Mouse (Mus musculus) hindbrain, embryonic 12.5 days (tissue): ENCODE measurements around the gene Trim69. TPM values are rescaled to one million over a fixed set of nuclear protein-coding genes. Genes with fewer than 3 reads are reported as not detected.
A peak's percentile ranks its signal among the peaks of the same experiment; 100 is the strongest.

Source experiments
- ATAC-seq: fragments of 200-750 bp; cut with Nextera tagmentation; 2 replicates; pipeline ENCODE4 v1.8.0; 2017; ENCODE audit warnings: moderate TSS enrichment; ENCODE audit not compliant: low FRiP score
- H3K27ac ChIP-seq: fragments of 300-500 bp; sonication (generic); 2 replicates; pipeline ENCODE4 v1.5.1; 2016; ENCODE audit warnings: mild to moderate bottlenecking
- H3K27me3 ChIP-seq: fragments of 300-500 bp; sonication (generic); 2 replicates; pipeline ENCODE4 v1.6.1; 2016; ENCODE audit warnings: mild to moderate bottlenecking
- H3K36me3 ChIP-seq: fragments of 300-500 bp; sonication (generic); 2 replicates; pipeline ENCODE4 v1.6.1; 2016; ENCODE audit warnings: mild to moderate bottlenecking
- H3K4me1 ChIP-seq: fragments of 300-500 bp; sonication (generic); 2 replicates; pipeline ENCODE4 v1.6.1; 2016
- H3K4me2 ChIP-seq: fragments of 300-500 bp; sonication (generic); replicated peaks from 2 replicates; pipeline ENCODE4 v1.6.1; 2016; ENCODE audit warnings: mild to moderate bottlenecking
- H3K4me3 ChIP-seq: fragments of 300-500 bp; sonication (generic); 2 replicates; pipeline ENCODE4 v1.5.1; 2016; ENCODE audit warnings: mild to moderate bottlenecking
- H3K9ac ChIP-seq: fragments of 300-500 bp; sonication (generic); 2 replicates; pipeline ENCODE4 v1.6.1; 2016; ENCODE audit warnings: mild to moderate bottlenecking, moderate library complexity
- H3K9me3 ChIP-seq: fragments of 300-500 bp; sonication (generic); replicated peaks from 2 replicates; pipeline ENCODE4 v1.6.1; 2016; ENCODE audit warnings: mild to moderate bottlenecking
- WGBS: fragments of 180-500 bp; shearing (Covaris S2); methylation state at CpG from one replicate; pipeline ENCODE4 v1.1.7; 2016; 5-methylcytosine and 5-hydroxymethylcytosine counted together
- polyA plus RNA-seq: library from polyadenylated mRNA; unstranded; fragments of >200 nt; fragmentation: Nextera tagmentation; extraction: Ambion mirVana; gene quantifications from 2 replicates; pipeline ENCODE4 v1.2.1, GENCODE M21; 2016

The Trim69 gene
- not detected in 2 replicates for polyA plus RNA-seq

DNA sequence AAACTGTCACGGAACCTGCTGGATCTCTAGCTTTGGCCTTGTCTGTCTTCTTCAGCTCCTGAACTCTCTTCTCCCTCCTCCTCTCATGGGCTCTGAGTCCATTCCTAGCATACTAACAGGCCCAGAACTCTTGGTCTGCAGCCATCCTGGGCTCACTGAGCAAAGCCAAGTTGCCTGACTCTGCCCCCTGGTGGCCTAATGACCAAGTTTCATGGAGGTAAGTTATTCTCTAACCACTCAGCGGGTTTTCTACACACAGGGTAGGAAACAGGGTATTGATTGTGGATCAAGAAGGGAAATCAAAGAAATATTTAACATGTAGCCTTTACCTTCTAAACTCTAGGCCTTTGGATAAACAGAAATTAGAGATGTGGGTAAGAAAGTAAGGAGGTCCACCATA lies at the start of gene Trim69:
Gene Trim69 (plus strand): TSS at position 21 of the 400 bp plus-strand sequence.
- H3K4me3 ChIP-seq: no peak within 1 kb of the TSS
- no peak for ATAC-seq
- no peak within 1 kb of the TSS for H3K27ac ChIP-seq
- H3K9me3 ChIP-seq: no peaks in the 10 kb centered on the region
- H3K36me3 ChIP-seq: no peaks in the 10 kb centered on the region
- no peak within 1 kb of the TSS for H3K4me2 ChIP-seq
- 49% methylated on average over 2 of the region's 2 CpGs for WGBS
- no peak within 1 kb of the TSS for H3K9ac ChIP-seq
- no peaks in the 10 kb centered on the region for H3K27me3 ChIP-seq
- H3K4me1 ChIP-seq: no peaks in the 10 kb centered on the region

DNA sequence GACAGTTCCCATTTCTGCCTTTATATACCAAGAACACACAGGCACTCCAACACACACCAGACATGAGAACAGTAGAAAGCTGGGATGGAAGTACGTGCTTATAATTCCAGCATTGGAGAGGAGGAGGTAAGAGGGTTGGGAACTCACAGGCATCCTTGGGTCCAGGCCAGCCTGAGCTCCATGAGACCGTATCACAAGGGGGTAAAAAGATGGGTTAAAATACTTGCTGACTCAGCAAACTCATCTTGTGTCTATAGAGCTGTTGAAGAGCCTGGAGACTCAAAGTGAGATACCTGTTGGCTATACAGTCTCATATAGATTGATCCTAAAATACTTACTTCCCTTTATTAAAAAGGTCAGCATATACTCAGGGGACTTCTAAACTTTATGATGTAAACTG lies 43.6 kb upstream of the Trim69 start:
- peak overlapping the region; percentile 64 for H3K4me2 ChIP-seq
- H3K9ac ChIP-seq: no peak overlapping the region
- 93% methylated on average over 2 of the region's 2 CpGs for WGBS
- 0 out of 2 replicates have a peak overlapping the region, but pooled peaks have one; percentile 79 for H3K4me3 ChIP-seq
- no peak overlapping the region for H3K27ac ChIP-seq
- 0 out of 2 replicates have a peak, but pooled peaks cover 3% of the 10 kb centered on the region for H3K27me3 ChIP-seq
- no peaks in the 10 kb centered on the region for H3K9me3 ChIP-seq
- peaks cover 9% of the 10 kb centered on the region for H3K36me3 ChIP-seq
- H3K4me1 ChIP-seq: peaks cover 13% of the 10 kb centered on the region
- ATAC-seq: no peak

DNA sequence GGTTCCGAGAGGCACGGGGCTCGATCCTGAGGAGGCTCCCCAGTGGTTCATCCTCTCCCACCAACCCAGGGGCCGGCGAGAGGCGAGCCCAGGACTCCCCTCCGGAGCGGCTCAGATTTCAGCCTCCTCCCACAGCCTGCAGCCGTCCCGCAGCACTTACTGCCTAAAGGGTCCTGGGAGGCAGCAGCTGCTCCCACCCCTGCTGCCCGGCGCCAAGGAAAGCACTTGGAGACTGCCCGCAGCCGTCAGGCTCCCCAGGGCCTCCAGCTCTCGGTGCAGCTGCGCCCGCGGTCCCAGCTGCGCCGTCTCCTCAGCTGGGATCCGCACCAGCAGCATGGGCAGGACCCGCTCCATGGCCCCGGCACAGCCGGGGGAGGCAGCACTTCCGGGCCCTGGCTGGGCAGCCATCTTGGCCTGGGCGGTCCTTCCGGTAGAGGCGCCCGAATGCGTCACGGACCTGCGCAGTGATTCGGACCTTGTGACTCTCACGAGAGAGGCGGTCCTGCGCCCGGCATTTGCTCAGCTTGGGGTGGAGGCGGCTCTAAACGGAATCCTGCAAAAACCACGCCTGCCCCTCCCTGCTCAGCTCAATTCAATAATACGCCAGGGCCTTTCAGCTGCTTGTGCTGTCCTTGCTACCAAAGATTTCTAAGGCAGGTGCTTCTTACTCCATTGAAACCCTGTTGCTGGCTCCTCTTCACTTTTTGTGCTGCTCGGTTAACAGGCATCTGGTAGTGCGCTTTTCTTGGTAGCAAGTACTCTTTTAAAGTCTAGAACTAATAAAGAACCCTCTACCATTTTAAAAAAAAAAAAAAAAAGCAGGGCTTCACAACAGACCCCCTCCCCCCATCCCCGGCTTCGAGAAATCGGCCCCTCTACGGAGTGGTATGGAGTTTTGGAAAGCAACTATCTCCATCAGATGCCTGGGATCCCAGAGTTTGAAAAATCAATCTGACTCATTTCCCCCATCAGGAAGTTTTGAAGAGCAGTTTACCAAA lies 42.2 kb upstream of the Trim69 start, which contains the start of gene Spg11:
Gene Spg11 (minus strand): TSS at position 426 of the 998 bp plus-strand sequence.
- Histone ChIP-seq H3K4me1 (peaks cover 13% of the 10 kb centered on the region), H3K4me2 (peak within 1 kb of the TSS; percentile 64), H3K36me3 (peaks cover 9% of the 10 kb centered on the region), H3K27ac (peak within 1 kb of the TSS; percentile 97), H3K4me3 (peak within 1 kb of the TSS; percentile 79), H3K9ac (peak within 1 kb of the TSS; percentile 88), H3K9me3 (no peaks in the 10 kb centered on the region), H3K27me3 (0 out of 2 replicates have a peak, but pooled peaks cover 3% of the 10 kb centered on the region)
- under 1% methylated on average over 47 of the region's 47 CpGs for WGBS
- ATAC-seq: peak; percentile 99

DNA sequence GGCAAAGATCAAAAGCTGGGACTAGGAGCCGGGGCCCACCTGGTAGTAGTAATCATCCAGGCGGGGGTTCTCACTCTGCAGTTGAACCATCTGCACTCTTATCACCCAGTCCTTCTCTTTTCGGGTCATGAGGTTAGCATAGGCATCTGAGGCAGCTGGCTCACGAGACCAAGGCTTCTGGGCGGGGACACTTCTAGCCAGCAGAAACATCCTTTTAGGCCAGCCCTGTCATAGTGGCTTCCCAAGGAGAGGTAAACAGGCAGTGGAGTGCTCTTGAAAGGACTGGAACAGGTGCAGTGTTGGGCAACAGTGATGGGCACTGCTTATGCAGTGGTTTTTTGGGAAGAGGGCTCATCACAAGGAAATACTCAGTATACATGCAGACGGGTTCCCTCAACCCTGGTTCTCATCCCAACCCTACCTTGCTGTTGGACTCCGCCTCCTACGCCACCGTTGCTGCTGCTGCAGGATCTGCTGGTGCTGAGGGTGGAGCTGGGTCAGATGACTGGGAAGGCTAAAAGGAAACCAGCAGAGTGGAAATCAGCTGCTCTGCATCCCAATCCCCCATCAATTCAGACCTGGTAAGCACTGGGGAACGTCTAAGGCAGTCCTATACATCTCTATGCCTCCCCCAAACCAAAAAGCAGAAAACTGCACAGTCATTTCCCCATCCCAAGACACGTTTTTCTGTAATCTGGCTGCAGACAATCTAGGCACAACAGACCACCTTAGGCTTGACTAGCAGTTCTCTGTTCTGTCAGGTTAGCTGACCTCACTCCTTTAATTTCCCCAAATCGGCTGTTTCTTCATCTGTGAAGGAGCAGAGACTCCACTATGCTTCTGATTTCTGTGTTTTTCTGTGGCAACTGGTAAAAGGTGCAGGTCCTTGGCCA lies 34.6 kb upstream of the Trim69 start:
- no peak for ATAC-seq
- Histone ChIP-seq H3K27me3 (0 out of 2 replicates have a peak, but pooled peaks cover 3% of the 10 kb centered on the region), H3K27ac (no peak overlapping the region), H3K36me3 (no peaks in the 10 kb centered on the region), H3K4me1 (no peaks in the 10 kb centered on the region), H3K4me2 (no peak overlapping the region), H3K9ac (no peak overlapping the region), H3K9me3 (no peaks in the 10 kb centered on the region), H3K4me3 (no peak overlapping the region)
- WGBS: 56% methylated on average over 12 of the region's 12 CpGs

DNA sequence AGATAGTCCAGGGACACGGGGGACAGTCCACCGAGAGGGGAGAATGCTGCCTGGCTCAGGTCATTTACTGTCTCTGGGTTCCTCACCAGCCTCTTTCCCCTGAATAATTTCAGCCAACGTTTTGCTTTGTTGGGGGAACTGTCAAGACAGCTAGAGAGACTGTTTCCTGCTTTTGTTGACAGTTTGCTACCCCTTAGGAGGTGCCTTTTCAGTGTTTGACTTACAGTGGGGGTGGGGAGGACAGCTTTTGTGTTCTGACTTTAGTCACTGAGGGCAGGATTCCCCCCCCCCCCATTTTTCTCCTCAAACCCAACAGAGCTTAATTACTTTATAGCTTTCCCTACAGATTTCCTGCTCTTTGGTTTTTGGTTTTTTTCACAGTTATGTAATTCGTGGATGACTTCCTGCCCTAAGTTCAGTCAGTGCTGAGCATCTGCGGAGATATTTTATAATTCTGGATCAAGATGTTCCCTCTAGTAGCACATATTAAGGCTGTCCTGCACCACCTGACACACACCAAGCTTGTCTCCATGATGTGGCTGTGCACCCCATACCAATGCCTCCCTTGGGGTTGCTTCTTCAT lies 33.6 kb upstream of the Trim69 start:
- H3K9ac ChIP-seq: no peak overlapping the region
- H3K27me3 ChIP-seq: no peaks in the 10 kb centered on the region
- H3K4me3 ChIP-seq: no peak overlapping the region
- WGBS: 38% methylated on average over 5 of the region's 5 CpGs
- no peak overlapping the region for H3K27ac ChIP-seq
- no peak overlapping the region for H3K4me2 ChIP-seq
- H3K4me1 ChIP-seq: no peaks in the 10 kb centered on the region
- no peaks in the 10 kb centered on the region for H3K36me3 ChIP-seq
- H3K9me3 ChIP-seq: no peaks in the 10 kb centered on the region
- no peak for ATAC-seq

DNA sequence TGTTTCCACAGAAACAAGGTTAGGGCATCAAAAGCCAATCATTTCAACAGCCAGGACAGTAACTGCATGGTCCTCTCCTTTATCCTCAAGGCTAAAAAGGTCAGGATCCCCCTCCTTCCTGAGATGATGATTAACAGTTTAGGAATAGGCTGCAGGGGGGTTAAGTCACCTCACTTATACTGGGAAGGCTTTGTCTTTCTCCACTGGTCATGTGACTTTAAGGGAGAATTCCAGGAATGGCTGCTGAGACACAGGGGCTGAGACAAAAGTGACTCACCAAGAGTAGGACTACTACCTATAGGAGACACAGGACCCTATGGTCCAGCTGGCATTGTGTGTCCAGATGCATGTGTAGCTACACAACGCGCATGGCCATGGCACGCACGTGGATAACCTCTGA lies 32.9 kb upstream of the Trim69 start:
- Histone ChIP-seq H3K4me2 (no peak overlapping the region), H3K9ac (no peak overlapping the region), H3K36me3 (no peaks in the 10 kb centered on the region), H3K27ac (no peak overlapping the region), H3K9me3 (no peaks in the 10 kb centered on the region), H3K27me3 (no peaks in the 10 kb centered on the region), H3K4me1 (no peaks in the 10 kb centered on the region), H3K4me3 (no peak overlapping the region)
- ATAC-seq: no peak
- WGBS: 89% methylated on average over 4 of the region's 4 CpGs

DNA sequence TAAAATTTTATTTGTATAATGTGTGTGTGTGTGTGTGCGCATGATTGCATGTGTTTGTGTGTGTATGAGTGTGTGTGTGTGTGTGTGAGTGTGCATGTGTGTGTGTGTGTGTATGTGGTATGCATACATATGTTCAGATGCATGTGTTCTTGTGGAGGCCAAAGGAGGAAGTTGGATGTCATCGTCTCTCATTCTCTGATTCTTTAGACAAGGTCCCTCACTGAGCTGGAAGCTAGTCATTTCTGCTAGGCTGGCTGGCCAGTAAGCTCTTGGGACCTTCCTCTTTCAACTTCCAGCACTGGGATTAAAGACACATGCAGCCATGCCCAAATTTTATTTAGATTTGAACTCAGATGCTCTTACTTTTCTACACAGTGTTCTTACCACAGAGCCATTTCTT lies 28.4 kb upstream of the Trim69 start:
- ATAC-seq: no peak
- 0 out of 2 replicates have a peak, but pooled peaks cover 3% of the 10 kb centered on the region for H3K27me3 ChIP-seq
- no peak overlapping the region for H3K27ac ChIP-seq
- no peak overlapping the region for H3K4me2 ChIP-seq
- no peak overlapping the region for H3K4me3 ChIP-seq
- H3K36me3 ChIP-seq: no peaks in the 10 kb centered on the region
- no peaks in the 10 kb centered on the region for H3K4me1 ChIP-seq
- H3K9me3 ChIP-seq: no peaks in the 10 kb centered on the region
- no peak overlapping the region for H3K9ac ChIP-seq
- WGBS: 92% methylated on average over 2 of the region's 2 CpGs

DNA sequence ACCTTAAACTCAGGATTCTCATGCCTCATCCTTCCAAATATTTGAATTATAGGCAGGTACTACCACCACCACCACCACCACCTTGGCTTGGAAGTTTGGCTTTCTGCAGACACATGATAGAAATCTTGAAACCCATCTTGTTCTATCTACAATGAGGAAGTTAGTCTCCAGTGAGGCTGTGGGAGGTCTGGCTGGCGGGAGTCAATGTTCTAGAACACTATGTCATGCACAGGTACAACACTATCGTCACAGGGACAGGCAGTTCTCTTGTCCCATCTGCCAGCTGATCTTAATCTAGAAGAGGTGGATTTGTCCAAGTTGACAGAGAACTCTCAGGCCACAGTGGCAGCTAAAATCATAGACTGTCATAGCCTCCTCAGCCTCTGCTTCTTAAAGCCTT lies 27.9 kb upstream of the Trim69 start:
- Histone ChIP-seq H3K9me3 (no peaks in the 10 kb centered on the region), H3K9ac (no peak overlapping the region), H3K36me3 (no peaks in the 10 kb centered on the region), H3K4me3 (no peak overlapping the region), H3K4me1 (no peaks in the 10 kb centered on the region), H3K4me2 (no peak overlapping the region), H3K27ac (no peak overlapping the region), H3K27me3 (0 out of 2 replicates have a peak, but pooled peaks cover 3% of the 10 kb centered on the region)
- ATAC-seq: no peak
- WGBS: 90% methylated on average over 2 of the region's 2 CpGs

DNA sequence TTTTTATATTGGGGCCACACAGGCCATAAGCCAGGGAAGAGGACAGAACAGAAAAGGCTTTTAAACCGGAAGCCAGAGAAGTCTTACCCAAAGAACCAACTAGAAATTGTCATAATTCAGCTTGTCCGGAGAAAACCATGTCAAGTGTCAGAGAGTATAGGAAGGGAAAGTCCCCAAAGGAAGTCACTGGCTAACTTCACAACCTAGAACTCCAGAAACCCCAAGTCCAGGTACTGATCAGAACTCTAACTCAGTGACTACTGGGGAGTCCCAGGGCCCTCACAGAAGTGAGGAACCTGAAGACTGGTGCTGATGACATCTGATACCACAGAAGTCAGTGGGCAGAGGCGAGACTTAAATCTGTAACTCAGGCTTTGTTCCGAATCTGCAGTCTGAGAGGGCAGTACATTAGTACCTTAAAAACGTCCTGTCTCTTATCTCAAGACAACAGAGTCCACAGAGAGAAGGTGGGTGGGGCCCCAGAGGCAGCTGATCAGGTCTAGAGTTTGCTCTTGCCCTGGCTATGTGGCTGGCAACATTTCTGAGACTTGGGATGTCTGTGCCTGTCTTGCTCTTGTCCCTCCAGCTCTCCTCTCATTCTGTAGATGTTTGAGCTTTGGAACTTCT lies 22.5 kb upstream of the Trim69 start:
- no peak for ATAC-seq
- Histone ChIP-seq H3K9me3 (no peaks in the 10 kb centered on the region), H3K4me1 (no peaks in the 10 kb centered on the region), H3K9ac (no peak overlapping the region), H3K27me3 (0 out of 2 replicates have a peak, but pooled peaks cover 3% of the 10 kb centered on the region), H3K27ac (no peak overlapping the region), H3K4me3 (no peak overlapping the region), H3K36me3 (no peaks in the 10 kb centered on the region), H3K4me2 (no peak overlapping the region)
- 57% methylated on average over 5 of the region's 5 CpGs for WGBS

DNA sequence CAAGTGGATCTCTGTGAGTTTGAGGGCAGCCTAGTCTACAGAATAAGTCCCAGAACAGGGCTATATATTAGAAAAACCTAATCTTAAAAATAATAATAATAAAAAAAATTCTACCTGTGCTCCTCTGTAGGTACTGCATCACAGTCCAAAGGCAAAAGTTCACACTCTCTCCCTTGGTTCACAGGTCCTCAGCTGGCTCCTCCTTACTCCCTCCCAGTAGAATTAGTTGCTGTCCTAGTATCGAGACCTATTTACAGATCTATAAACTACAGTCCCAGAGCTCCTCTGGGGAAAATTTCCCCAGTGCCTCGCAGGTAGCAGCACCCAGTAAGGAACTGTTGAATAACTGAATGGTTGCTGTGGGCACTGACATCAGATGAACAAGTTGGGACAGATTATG lies 19.7 kb upstream of the Trim69 start:
- no peak for ATAC-seq

DNA sequence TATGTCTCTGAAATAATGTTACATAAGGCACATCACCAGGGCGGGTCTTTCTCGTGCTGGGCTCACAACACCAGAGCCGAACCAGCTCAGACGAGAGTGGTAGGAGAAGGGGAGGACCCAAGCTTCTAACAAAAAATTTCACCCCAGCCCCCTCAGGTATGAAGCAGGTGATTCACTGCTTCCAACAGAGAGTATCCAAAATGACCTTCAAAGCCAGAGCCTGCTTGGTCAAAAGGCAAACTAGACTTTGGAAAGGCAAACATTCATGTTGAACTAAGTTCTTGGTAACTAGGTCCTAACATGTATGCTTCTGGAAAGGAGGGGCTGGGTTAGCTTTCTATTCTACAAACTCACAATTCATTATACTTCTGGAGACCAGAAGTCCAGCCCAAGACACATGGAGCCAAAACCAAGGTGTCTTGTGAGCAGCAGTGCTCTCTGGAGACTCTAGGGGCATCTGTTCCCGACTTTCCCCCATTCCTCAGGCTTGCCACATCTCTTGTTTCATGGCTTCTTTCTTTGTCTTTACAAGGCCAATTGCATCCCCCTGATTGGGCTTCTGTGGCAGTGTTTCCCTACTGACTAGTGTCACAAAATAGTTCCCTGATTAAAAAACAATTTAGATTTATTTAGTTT lies 19.1 kb upstream of the Trim69 start:
- H3K9ac ChIP-seq: no peak overlapping the region
- no peaks in the 10 kb centered on the region for H3K4me1 ChIP-seq
- WGBS: 81% methylated on average over 5 of the region's 5 CpGs
- no peaks in the 10 kb centered on the region for H3K36me3 ChIP-seq
- H3K4me3 ChIP-seq: no peak overlapping the region
- no peak overlapping the region for H3K4me2 ChIP-seq
- no peak overlapping the region for H3K27ac ChIP-seq
- H3K27me3 ChIP-seq: no peaks in the 10 kb centered on the region
- no peaks in the 10 kb centered on the region for H3K9me3 ChIP-seq
- ATAC-seq: no peak

More for the DNA sequence above, 19.7 kb upstream of the Trim69 start:
- no peak overlapping the region for H3K4me2 ChIP-seq
- H3K9me3 ChIP-seq: no peaks in the 10 kb centered on the region
- H3K27ac ChIP-seq: no peak overlapping the region
- no peaks in the 10 kb centered on the region for H3K36me3 ChIP-seq
- H3K4me3 ChIP-seq: no peak overlapping the region
- H3K9ac ChIP-seq: no peak overlapping the region
- H3K27me3 ChIP-seq: no peaks in the 10 kb centered on the region
- WGBS: 91% methylated on average over 2 of the region's 2 CpGs
- H3K4me1 ChIP-seq: no peaks in the 10 kb centered on the region
